Mouse (Mus musculus) E14TG2a.4 (cell line): Measurements from ENCODE around the gene Tmprss6.

Experiments used
- H3K27me3 ChIP-seq: 2 replicates; pipeline ENCODE4 v1.6.1; 2014; ENCODE audit warnings: low read length, control low read depth; ENCODE audit not compliant: insufficient read depth
- H3K36me3 ChIP-seq: 2 replicates; pipeline ENCODE4 v1.6.1; 2014; ENCODE audit warnings: low read length, control low read depth; ENCODE audit not compliant: insufficient read depth
- H3K4me1 ChIP-seq: replicated peaks from 2 replicates; pipeline ENCODE4 v1.6.1; 2014; ENCODE audit warnings: low read depth, low read length, control low read depth
- H3K4me3 ChIP-seq: replicated peaks from 2 replicates; pipeline ENCODE4 v1.5.1; 2014; ENCODE audit warnings: mild to moderate bottlenecking, low read length
- H3K9me3 ChIP-seq: 2 replicates; pipeline ENCODE4 v1.6.1; 2014; ENCODE audit warnings: low read length, control low read depth
- CTCF ChIP-seq: conservative IDR thresholded peaks from 2 replicates; pipeline ENCODE4 v1.5.1; 2014; ENCODE audit warnings: low read length
- NANOG ChIP-seq: IDR thresholded peaks from 2 replicates; pipeline ENCODE4 v1.6.1; 2014; ENCODE audit warnings: borderline replicate concordance, low read length, mixed read lengths
- POU5F1 ChIP-seq: IDR thresholded peaks from 2 replicates; pipeline ENCODE4 v1.6.1; 2014; ENCODE audit warnings: low read length, borderline replicate concordance

Tmprss6 gene

DNA sequence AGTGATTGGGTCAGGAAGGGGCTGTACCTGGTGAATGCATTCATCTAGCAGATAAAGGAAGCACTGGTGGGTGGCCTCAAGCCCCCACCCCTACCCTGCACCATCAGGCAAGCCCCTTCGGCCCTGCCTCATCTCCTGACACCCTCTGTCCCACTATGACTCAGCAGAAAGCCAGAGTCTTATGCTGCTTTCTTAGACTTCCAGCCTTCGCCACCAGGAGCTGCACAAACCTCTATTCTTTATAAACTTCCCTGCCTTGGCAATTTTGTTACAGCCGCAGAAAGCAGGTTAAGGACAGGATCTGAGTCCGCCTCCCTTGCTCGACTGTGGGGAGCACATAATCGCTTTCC, 18.0 kb downstream of the Tmprss6 start:
- Histone ChIP-seq H3K4me3 (no peak overlapping the region), H3K27me3 (peaks cover 6% of the 10 kb centered on the region), H3K4me1 (peaks cover 54% of the 10 kb centered on the region), H3K36me3 (no peaks in the 10 kb centered on the region), H3K9me3 (no peaks in the 10 kb centered on the region)
- TF ChIP-seq POU5F1, result no peak
- peak; percentile 14; the same call in 1 of the 2 replicates for TF ChIP-seq CTCF
- no peak for TF ChIP-seq NANOG

- Histone ChIP-seq H3K4me3 (no peak overlapping the region), H3K9me3 (no peaks in the 10 kb centered on the region), H3K27me3 (peaks cover 4% of the 10 kb centered on the region; the same call in 1 of the 2 replicates), H3K4me1 (peaks cover 54% of the 10 kb centered on the region), H3K36me3 (no peaks in the 10 kb centered on the region)
- TF ChIP-seq NANOG (no peak), POU5F1 (no peak), CTCF (no peak)
Observed at GRCm38 (mm10) chr15:78449694-78450418, 18.6 kb downstream of the Tmprss6 start.

GRCm38 (mm10) chr15:78449131-78449530, 19.3 kb downstream of the Tmprss6 start:
- no peak for TF ChIP-seq CTCF
- TF ChIP-seq NANOG, result no peak
- TF ChIP-seq POU5F1, result no peak
- Histone ChIP-seq H3K36me3 (no peaks in the 10 kb centered on the region), H3K4me1 (peaks cover 54% of the 10 kb centered on the region), H3K4me3 (no peak overlapping the region), H3K27me3 (peaks cover 9% of the 10 kb centered on the region), H3K9me3 (no peaks in the 10 kb centered on the region)

- TF ChIP-seq POU5F1 (no peak), CTCF (peak; percentile 82), NANOG (no peak)
- peak overlapping the region; percentile 45 for H3K4me3 ChIP-seq
Observed at GRCm38 (mm10) chr15:78447746-78448535, 20.5 kb downstream of the Tmprss6 start.

GRCm38 (mm10) chr15:78447121-78447520, 21.3 kb downstream of the Tmprss6 start:
- TF ChIP-seq POU5F1 (no peak), NANOG (no peak), CTCF (no peak)

More at GRCm38 (mm10) chr15:78447746-78448535, 20.5 kb downstream of the Tmprss6 start:
- Histone ChIP-seq H3K9me3 (no peaks in the 10 kb centered on the region), H3K27me3 (peaks cover 18% of the 10 kb centered on the region), H3K36me3 (no peaks in the 10 kb centered on the region), H3K4me1 (peaks cover 54% of the 10 kb centered on the region)

GRCm38 (mm10) chr15:78443857-78444256, 24.6 kb downstream of the Tmprss6 start:
- no peak for TF ChIP-seq NANOG
- TF ChIP-seq CTCF, result no peak
- no peak for TF ChIP-seq POU5F1

More at GRCm38 (mm10) chr15:78447121-78447520, 21.3 kb downstream of the Tmprss6 start:
- H3K27me3 ChIP-seq, result peaks cover 18% of the 10 kb centered on the region
- H3K36me3 ChIP-seq, result no peaks in the 10 kb centered on the region
- H3K4me1 ChIP-seq, result peaks cover 52% of the 10 kb centered on the region
- no peaks in the 10 kb centered on the region for H3K9me3 ChIP-seq
- no peak overlapping the region for H3K4me3 ChIP-seq

DNA sequence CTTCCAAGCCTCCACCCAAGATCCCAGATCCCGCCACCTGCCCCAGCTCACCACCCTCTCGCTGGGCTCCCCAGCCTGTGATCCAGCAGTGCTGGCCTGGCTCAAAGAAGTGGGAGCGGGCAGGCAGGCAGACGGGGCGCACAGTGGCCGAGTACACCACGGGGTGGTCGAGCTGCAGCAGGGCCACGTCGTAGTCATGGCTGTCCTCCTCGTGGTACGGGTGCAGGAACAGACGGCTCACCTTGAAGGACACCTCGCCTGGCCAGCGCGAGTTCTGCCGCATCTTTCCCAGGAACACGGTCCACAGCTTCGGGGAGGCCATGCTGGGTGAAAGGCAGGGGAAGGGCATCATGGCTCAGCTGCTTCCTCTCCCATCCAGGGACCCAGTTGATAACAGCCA, 26.2 kb downstream of the Tmprss6 start:
- TF ChIP-seq POU5F1, result no peak
- TF ChIP-seq CTCF, result no peak
- no peak for TF ChIP-seq NANOG
- Histone ChIP-seq H3K4me3 (0 out of 2 replicates have a peak overlapping the region, but pooled peaks have one; percentile 3), H3K36me3 (0 out of 2 replicates have a peak, but pooled peaks cover 4% of the 10 kb centered on the region), H3K9me3 (no peaks in the 10 kb centered on the region), H3K4me1 (peaks cover 41% of the 10 kb centered on the region), H3K27me3 (peaks cover 24% of the 10 kb centered on the region)

More at GRCm38 (mm10) chr15:78443857-78444256, 24.6 kb downstream of the Tmprss6 start:
- Histone ChIP-seq H3K36me3 (0 out of 2 replicates have a peak, but pooled peaks cover 4% of the 10 kb centered on the region), H3K4me3 (no peak overlapping the region), H3K4me1 (peaks cover 37% of the 10 kb centered on the region), H3K9me3 (no peaks in the 10 kb centered on the region), H3K27me3 (peaks cover 24% of the 10 kb centered on the region)

DNA sequence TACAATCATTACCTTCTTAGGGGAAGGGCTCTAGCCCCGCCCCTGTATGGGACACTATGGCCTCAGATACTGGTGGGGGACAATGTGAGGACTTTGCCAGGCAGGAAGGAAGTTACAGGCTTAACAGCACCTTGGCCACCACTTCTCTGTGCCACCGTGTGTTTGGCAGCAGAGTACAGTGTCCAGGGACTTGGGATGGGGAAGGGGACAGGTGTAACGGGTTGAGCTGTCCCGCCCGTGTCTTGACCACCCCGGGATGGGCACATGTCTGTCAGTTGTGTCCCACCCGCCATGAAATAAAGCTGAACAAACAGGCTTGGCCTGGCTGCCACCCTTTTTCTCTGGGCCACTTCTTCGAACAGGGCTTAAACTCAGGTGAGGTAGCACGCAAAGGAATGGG, 29.5 kb downstream of the Tmprss6 start:
- Histone ChIP-seq H3K4me1 (peaks cover 69% of the 10 kb centered on the region), H3K36me3 (peaks cover 23% of the 10 kb centered on the region), H3K4me3 (peak overlapping the region; percentile 72; the same call in 1 of the 2 replicates), H3K9me3 (no peaks in the 10 kb centered on the region), H3K27me3 (peaks cover 23% of the 10 kb centered on the region)
- TF ChIP-seq POU5F1 (no peak), CTCF (no peak)
